Mouse (Mus musculus): ENCODE results near the gene Uhrf1bp1.

- TF ChIP-seq POLR2A (IDR thresholded peaks at IDR 0.05; ENCODE audit: borderline replicate concordance, insufficient read depth, low read length), result no peak
- TF ChIP-seq CTCF (IDR thresholded peaks at IDR 0.05; ENCODE audit: borderline replicate concordance, insufficient read depth, low read depth, low read length), result no peak
These were observed 84.9 kb downstream of the Uhrf1bp1 start for GRCm38 (mm10) chr17:27941178-27941577.
